Mouse (Mus musculus) neural tube, embryonic 14.5 days (tissue): ENCODE results near the gene AC124502.3. TPM values are rescaled to one million over a fixed set of nuclear protein-coding genes. Genes with fewer than 3 reads are reported as not detected.

ENCODE experiments used
- ATAC-seq: fragments of 200-750 bp; cut with Nextera tagmentation; 2 replicates; pipeline ENCODE4 v1.8.0; 2017; ENCODE audit warnings: low read depth, mild to moderate bottlenecking, moderate TSS enrichment, moderate library complexity
- H3K27ac ChIP-seq: fragments of 300-500 bp; sonication (generic); 2 replicates; pipeline ENCODE4 v1.5.1; 2014; ENCODE audit warnings: low read depth, mild to moderate bottlenecking, control low read depth, low read length, moderate library complexity, mixed read lengths
- H3K27me3 ChIP-seq: fragments of 300-500 bp; sonication (generic); 2 replicates; pipeline ENCODE4 v1.6.1; 2014; ENCODE audit warnings: low read length; ENCODE audit not compliant: control insufficient read depth, insufficient read depth
- H3K36me3 ChIP-seq: fragments of 300-500 bp; sonication (generic); 2 replicates; pipeline ENCODE4 v1.6.1; 2014; ENCODE audit warnings: low read length, mixed read lengths; ENCODE audit not compliant: control insufficient read depth, insufficient read depth
- H3K4me1 ChIP-seq: fragments of 300-500 bp; sonication (generic); 2 replicates; pipeline ENCODE4 v1.6.1; 2014; ENCODE audit warnings: low read length; ENCODE audit not compliant: control insufficient read depth, insufficient read depth
- H3K4me2 ChIP-seq: fragments of 300-500 bp; sonication (generic); 2 replicates; pipeline ENCODE4 v1.6.1; 2014; ENCODE audit warnings: mild to moderate bottlenecking, low read depth, low read length, control low read depth
- H3K4me3 ChIP-seq: fragments of 300-500 bp; sonication (generic); 2 replicates; pipeline ENCODE4 v1.5.1; 2014; ENCODE audit warnings: low read depth, low read length, control low read depth, mixed read lengths
- H3K9ac ChIP-seq: fragments of 300-500 bp; sonication (generic); replicated peaks from 2 replicates; pipeline ENCODE4 v1.6.1; 2014; ENCODE audit warnings: low read depth, mild to moderate bottlenecking, control low read depth, low read length, mixed read lengths
- H3K9me3 ChIP-seq: fragments of 300-500 bp; sonication (generic); 2 replicates; pipeline ENCODE4 v1.6.1; 2016; ENCODE audit warnings: low read length; ENCODE audit not compliant: control insufficient read depth
- WGBS: fragments of 180-500 bp; shearing (Covaris S2); extraction: QIAGEN DNeasy Blood & Tissue Kit; methylation state at CpG from one replicate; pipeline ENCODE4 v1.1.7; 2014; 5-methylcytosine and 5-hydroxymethylcytosine counted together
- polyA plus RNA-seq: library from polyadenylated mRNA; unstranded; fragments of >200 nt; fragmentation: Nextera tagmentation; extraction: Ambion mirVana; gene quantifications from 2 replicates; pipeline ENCODE4 v1.2.1, GENCODE M21; 2014

The AC124502.3 gene
- polyA plus RNA-seq, 1 experiment from 2014 or later = 3.0 TPM

DNA sequence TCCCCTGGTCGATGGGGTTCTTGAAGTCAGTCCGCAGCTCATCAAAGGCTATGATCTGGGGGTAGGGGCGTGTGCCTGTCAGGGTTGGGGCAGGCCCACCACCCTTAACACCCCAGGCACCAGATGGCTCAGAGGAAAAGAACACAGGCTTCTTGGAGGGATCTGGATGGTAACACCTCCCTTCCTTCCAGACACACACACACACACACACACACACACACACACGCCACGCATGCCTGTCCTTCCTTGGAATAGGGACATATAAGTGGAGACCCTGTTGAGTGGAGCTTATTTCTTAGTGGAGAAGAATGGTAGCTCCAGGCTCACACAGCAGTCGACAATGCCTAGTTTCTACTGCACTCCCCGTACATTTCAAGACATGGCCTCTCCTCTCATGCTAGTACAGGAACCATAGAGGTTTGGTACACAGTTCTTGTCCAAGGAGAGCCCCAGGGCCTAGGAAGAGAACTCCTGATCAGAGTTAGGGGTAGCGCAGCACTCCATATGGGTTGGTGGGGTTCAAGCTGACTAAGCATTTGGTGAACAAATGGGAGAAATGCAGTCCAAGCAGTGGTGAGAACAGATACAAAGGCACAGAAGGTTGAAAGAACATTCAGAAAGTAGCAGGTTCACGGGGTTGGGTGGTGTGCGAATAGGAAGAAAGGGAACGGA is 56.2 kb downstream of the AC124502.3 start:
- H3K4me1 ChIP-seq = peaks cover 41% of the 10 kb centered on the region
- peak overlapping the region; percentile 59 for H3K4me2 ChIP-seq
- peak overlapping the region; percentile 75 for H3K27ac ChIP-seq
- peak overlapping the region; percentile 37; the same call in 1 of the 2 replicates for H3K9ac ChIP-seq
- H3K4me3 ChIP-seq = peak overlapping the region; percentile 87
- ATAC-seq = peak; percentile 8
- no peaks in the 10 kb centered on the region for H3K9me3 ChIP-seq
- H3K27me3 ChIP-seq = no peaks in the 10 kb centered on the region
- WGBS = 33% methylated on average over 11 of the region's 11 CpGs
- peaks cover 38% of the 10 kb centered on the region for H3K36me3 ChIP-seq

DNA sequence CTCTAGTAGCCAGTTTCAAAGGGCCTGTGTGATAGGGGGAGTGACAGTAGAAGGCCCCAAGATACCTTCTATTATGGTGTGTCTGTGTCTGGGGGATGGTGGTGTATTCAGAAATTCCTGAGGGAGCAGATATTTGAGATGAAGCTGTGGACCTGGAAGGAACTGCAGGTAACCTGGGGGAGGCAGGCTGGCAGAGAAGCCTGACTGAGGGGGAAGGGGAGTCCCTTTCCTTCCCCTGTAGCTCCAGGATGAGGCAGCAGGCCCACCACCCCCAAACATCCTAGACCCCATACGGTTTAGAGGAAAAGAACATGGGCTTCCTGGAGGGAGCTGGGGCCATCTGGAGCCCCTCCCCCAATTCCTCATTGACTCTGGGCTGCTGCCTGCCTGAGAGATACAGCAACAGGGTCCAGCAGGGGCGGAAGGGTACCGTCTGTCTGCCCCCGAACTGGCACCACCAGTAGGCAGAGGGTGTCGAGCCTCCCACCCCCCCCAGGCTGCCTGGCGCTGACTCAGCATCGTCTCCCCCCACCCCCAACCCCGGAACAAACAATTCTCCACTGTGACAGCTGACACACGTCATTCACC is 57.3 kb downstream of the AC124502.3 start:
- H3K4me1 ChIP-seq = peaks cover 41% of the 10 kb centered on the region

DNA sequence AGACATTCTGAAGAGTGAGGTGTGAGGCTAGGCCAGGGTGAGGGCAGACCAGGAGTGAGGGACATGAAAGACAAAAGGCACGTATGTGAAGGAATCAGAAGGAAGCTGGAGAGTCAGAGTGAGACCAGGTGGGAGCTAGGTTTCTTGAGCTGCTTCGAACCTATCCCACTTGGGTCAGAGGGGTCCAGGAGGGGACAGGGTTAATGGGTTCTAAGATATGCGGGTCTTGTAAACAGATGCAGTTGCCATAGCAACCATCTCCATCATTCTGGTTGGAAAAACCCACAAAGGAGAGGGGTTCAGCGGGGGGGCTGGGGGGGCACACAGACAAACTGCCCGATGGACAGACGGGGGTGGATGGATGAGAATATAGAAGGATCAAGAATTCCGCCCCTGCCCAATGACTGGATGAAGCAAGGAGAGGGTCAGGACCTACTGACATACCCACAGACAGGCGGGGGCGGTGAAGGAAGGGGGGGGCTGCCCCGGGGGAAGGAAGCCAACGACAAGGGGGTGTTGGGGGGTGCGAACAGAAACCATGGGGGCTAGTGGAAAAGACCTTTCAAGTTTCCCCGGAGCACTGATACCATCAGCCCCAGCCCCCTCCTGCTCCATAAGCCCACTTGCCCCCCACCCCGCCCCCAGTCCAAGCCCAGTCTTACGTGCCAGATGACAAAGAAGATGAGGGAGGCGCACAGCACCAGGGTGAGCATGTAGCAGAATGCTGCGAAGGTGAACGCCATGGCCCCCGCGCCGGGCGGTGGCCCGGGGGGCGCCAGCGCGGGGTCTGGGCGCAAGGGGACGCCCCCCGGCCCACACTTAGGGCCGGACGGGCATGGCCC is 59.1 kb downstream of the AC124502.3 start:
- Histone ChIP-seq H3K36me3 (peaks cover 38% of the 10 kb centered on the region), H3K27ac (peak overlapping the region; percentile 92), H3K9me3 (no peaks in the 10 kb centered on the region), H3K4me1 (peaks cover 41% of the 10 kb centered on the region), H3K27me3 (no peaks in the 10 kb centered on the region), H3K4me2 (peak overlapping the region; percentile 59), H3K9ac (peak overlapping the region; percentile 98), H3K4me3 (peak overlapping the region; percentile 87)
- 3% methylated on average over 29 of the region's 31 CpGs for WGBS
- peak; percentile 18; the same call in 1 of the 2 replicates for ATAC-seq

More for the DNA sequence above, 57.3 kb downstream of the AC124502.3 start:
- no peak for ATAC-seq
- Histone ChIP-seq H3K4me2 (peak overlapping the region; percentile 59), H3K9ac (peak overlapping the region; percentile 98), H3K36me3 (peaks cover 40% of the 10 kb centered on the region), H3K27ac (peak overlapping the region; percentile 22; the same call in 1 of the 2 replicates), H3K9me3 (no peaks in the 10 kb centered on the region), H3K4me3 (peak overlapping the region; percentile 87), H3K27me3 (no peaks in the 10 kb centered on the region)
- 11% methylated on average over 9 of the region's 9 CpGs for WGBS

DNA sequence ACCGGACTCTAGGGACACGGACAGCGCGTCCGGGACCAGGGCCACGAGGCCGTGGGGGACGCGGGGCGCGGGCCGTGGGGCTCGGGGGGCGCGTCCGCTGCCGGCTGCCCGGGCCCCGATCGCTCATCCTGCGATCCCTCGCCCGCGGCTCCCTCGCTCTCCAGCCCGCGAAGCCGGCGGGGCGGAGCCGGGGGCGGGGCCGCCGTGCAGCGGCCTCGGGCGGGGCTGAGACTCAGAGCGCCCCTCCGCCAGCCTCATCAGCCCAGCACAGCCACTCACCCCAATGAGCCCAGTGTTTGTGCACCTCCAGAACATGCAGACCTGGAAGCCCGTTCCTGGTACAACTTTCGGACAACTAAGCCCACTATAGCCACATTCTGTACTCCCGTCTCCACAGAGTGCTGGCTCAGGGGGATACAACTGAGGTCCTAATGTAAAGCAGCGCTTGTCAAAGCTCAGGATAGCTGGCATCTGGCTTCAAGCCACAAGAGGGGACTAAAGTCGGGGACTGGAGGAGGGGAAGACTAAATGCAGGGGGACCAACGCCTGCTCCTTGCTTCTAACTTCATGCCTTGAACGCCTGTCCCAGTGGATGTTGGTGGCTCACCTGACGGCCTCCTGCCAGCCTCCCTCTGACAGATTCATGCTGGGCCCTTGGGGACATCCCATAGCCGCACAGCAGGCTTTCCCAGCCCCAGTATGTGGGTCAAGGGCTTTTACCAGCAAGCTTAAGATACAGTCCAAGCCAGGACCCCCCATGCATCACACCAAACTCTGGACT is 59.9 kb downstream of the AC124502.3 start, which contains the start of gene Cnih2:
TSS of gene Cnih2 (minus strand) at position 159 of the 781 bp plus-strand sequence.
- Histone ChIP-seq H3K9ac (peak within 1 kb of the TSS; percentile 98), H3K9me3 (no peaks in the 10 kb centered on the region), H3K27me3 (no peaks in the 10 kb centered on the region), H3K4me1 (peaks cover 41% of the 10 kb centered on the region), H3K4me2 (peak within 1 kb of the TSS; percentile 59), H3K27ac (peak within 1 kb of the TSS; percentile 92), H3K4me3 (peak within 1 kb of the TSS; percentile 87), H3K36me3 (peaks cover 37% of the 10 kb centered on the region)
- peak; percentile 75 for ATAC-seq
- WGBS = 2% methylated on average over 39 of the region's 48 CpGs

Other genes starting within 250 kb of the AC124502.3 start
- 81.1 and 95.9 TPM in 2 replicates for gene Rbm4, start 245.0 kb upstream of the AC124502.3 start, polyA plus RNA-seq
- gene Gm21992, start 227.3 kb upstream of the AC124502.3 start, polyA plus RNA-seq = 13.4 and 21.0 TPM in 2 replicates
- gene Rbm14, start 227.3 kb upstream of the AC124502.3 start, polyA plus RNA-seq = 54.6 and 61.1 TPM in 2 replicates
- gene Ccs, start 199.6 kb upstream of the AC124502.3 start, polyA plus RNA-seq = 36.4 and 38.1 TPM in 2 replicates
- 0.48 and 0.58 TPM in 2 replicates for gene Ccdc87, start 199.5 kb upstream of the AC124502.3 start, polyA plus RNA-seq
- 75.8 and 76.9 TPM in 2 replicates for gene Ctsf, start 183.8 kb upstream of the AC124502.3 start, polyA plus RNA-seq
- gene Actn3, start 161.0 kb upstream of the AC124502.3 start, polyA plus RNA-seq = 2.2 and 2.8 TPM in 2 replicates
- gene Zdhhc24, start 160.2 kb upstream of the AC124502.3 start, polyA plus RNA-seq = 19.1 and 19.4 TPM in 2 replicates
- gene Bbs1, start 132.3 kb upstream of the AC124502.3 start, polyA plus RNA-seq = 7.8 and 10.8 TPM in 2 replicates
- 75.9 and 95.2 TPM in 2 replicates for gene Dpp3, start 110.6 kb upstream of the AC124502.3 start, polyA plus RNA-seq
- 10.4 and 16.5 TPM in 2 replicates for gene Peli3, start 95.8 kb upstream of the AC124502.3 start, polyA plus RNA-seq
- 111 and 119 TPM in 2 replicates for gene Mrpl11, start 76.7 kb upstream of the AC124502.3 start, polyA plus RNA-seq
- 0.35 and 0.48 TPM in 2 replicates for gene Npas4, start 48.6 kb upstream of the AC124502.3 start, polyA plus RNA-seq
- 11.5 and 12.2 TPM in 2 replicates for gene Slc29a2, start 15.0 kb upstream of the AC124502.3 start, polyA plus RNA-seq
- 92.5 and 108 TPM in 2 replicates for gene B4gat1, start 65 bp upstream of the AC124502.3 start, polyA plus RNA-seq
- gene Brms1, start 2.5 kb downstream of the AC124502.3 start, polyA plus RNA-seq = 21.4 and 34.1 TPM in 2 replicates
- gene Rin1, start 11.6 kb downstream of the AC124502.3 start, polyA plus RNA-seq = 0.62 and 0.86 TPM in 2 replicates
- gene Cd248, start 29.2 kb downstream of the AC124502.3 start, polyA plus RNA-seq = 6.3 and 26.4 TPM in 2 replicates
- gene Tmem151a, start 46.6 kb downstream of the AC124502.3 start, polyA plus RNA-seq = 19.8 and 23.7 TPM in 2 replicates
- 62.2 and 63.5 TPM in 2 replicates for gene Yif1a, start 49.6 kb downstream of the AC124502.3 start, polyA plus RNA-seq
- 433 and 499 TPM in 2 replicates for gene Cnih2, start 59.6 kb downstream of the AC124502.3 start, polyA plus RNA-seq
- 199 and 222 TPM in 2 replicates for gene Rab1b, start 68.2 kb downstream of the AC124502.3 start, polyA plus RNA-seq
- 84.6 and 91.9 TPM in 2 replicates for gene Klc2, start 79.7 kb downstream of the AC124502.3 start, polyA plus RNA-seq
- gene Pacs1, start 234.2 kb downstream of the AC124502.3 start, polyA plus RNA-seq = 56.9 TPM in 2 replicates